Mouse (Mus musculus): ENCODE data around the gene Ins2.

Gene Ins2

GRCm38 (mm10) chr7:142663931-142664421 is 79.2 kb downstream of the Ins2 start:
- no peak for DNase-seq (ENCODE audit: low spot score)

GRCm38 (mm10) chr7:142663151-142663550 is 80.0 kb downstream of the Ins2 start:
- DNase-seq (ENCODE audit: low spot score): no peak

DNA sequence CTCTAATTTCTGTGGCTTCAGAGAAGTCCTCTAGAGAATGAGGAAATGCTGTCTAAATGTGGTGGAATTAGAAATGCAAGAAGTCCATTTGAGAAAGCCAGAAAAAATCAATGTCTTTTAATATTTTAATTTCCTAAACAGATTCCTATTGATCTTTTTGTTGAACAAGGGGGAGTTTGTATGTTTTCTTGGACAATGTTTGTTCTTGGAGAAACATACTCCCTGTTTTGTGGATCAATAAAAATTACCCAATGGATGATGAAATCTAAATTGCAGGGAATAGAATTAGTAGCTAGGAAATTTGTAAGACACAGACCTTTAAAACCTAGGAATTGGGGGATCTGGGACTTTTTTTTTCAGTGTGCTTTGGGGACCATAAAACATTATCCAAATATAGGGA is 81.4 kb downstream of the Ins2 start:
- no peak for DNase-seq (ENCODE audit: low spot score)

DNA sequence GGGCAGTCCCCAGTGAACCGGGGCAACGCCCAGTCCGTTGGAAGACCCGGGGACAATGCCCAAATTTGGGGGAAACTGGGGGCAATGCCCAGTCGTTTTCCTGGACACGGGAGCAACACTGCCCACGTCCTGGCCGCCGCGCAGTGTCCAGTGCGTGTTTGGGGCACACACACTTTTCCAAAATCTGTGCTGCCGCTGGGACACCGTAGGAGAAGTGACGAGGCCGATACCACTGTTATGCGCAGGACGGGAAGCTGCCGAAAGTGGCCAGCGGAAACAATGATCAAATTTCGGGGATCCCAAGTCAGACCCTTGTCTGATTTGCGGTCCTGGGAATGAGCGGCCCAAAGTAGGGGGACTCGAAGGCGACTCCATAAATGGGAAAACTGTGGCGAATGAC is 82.1 kb downstream of the Ins2 start:
- DNase-seq (ENCODE audit: low spot score): no peak

- no peak for DNase-seq (ENCODE audit: low spot score)
These were observed 82.6 kb downstream of the Ins2 start for GRCm38 (mm10) chr7:142660651-142660945.

- DNase-seq (ENCODE audit: low spot score): no peak
These were observed 83.2 kb downstream of the Ins2 start for GRCm38 (mm10) chr7:142659767-142660650.

DNA sequence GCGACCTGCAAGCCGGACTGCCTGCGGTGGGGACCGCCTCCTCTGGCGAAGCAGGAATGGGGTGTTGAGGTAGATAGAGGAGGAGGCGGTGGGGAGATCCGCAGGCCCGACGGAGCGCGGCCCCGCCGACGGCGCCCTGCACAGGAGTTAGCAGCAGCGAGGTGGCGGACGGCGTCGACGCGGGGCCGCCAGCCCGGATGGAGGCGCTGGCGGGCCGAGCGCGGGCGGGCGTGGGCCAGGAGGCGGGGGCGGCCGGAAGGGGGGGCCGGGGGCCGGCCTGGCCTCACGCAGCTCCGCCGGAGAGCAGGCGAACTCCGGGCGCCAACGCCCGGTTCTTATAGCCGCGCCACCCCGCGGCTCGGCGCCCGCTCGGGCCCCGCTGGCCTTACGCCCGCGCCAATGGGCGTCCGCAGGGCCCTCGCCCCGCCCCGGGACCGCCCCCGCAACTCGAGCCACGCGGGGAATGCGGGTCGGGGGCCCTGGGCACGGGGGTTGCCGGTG is 84.0 kb downstream of the Ins2 start:
- no peak for DNase-seq (ENCODE audit: low spot score)

DNA sequence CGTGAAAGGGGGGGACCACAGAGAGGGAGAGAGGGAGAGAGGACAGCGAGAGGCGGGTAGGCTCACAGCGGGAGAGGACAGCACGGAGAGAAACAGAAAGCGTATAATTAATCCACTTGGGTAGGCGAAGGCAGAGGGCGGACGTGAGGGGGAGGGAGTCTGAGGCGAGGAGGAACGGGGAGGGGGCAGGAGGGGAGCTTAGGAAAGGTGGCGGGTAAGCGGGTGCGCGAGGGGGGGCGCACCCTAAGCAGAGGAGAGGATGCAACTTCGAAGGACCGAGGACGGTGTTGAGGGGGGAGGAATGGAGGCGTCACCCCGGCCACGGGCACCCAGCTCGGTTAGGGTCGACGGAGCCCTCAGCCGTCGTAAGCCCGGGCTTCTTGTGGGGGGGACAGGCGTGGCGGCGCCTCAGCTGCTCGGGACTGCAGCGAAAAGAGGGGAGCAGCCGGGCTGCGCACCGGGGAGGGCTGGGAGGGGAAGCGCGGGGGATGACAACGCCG is 84.5 kb downstream of the Ins2 start:
- DNase-seq (ENCODE audit: low spot score): no peak

- no peak for DNase-seq (ENCODE audit: low spot score)
These were observed 85.2 kb downstream of the Ins2 start for GRCm38 (mm10) chr7:142657821-142658614.

DNA sequence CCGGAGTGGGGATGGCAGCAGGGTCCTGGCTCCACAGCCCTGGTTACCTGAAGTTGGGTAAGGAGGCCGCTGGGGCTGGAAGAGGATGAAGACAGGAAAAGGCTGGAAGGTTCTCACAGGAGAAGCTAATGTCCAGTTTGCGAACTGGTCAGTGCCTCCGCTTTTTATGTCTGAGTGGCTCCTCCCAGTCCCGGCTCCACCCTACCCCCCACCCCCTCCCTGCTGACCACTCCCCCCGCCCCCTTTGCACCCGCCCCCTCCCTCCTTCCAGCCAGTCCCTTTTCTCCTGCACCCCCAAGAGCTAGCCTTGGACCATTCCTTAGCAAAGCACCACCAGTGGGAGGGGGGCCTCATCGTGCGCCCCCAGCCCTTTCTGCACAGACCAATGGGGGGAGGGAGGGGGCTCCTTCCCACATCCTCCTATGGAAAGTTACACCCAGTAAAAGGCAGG is 85.8 kb downstream of the Ins2 start:
- no peak for DNase-seq (ENCODE audit: low spot score)

DNA sequence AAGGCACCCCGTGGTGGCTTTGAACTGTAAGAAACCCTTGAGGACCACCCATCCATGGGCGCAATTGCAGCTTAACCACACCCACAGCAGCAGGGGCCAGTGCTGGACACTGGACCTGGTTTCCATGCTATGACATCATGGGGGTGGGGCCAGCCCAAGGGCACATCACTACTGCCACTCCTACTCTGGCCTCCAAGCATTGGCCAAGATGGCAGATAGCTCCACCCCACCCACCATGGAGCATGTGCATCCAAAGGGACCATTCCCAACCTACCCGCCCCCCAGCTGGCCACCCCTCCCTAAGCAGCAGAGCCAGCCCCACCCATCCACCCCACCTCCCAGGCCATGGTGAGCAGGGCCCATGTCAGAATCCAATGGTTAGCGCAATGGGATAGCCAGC is 87.1 kb downstream of the Ins2 start:
- no peak for DNase-seq (ENCODE audit: low spot score)

- no peak for DNase-seq (ENCODE audit: low spot score)
These were observed 87.5 kb downstream of the Ins2 start for GRCm38 (mm10) chr7:142655633-142656032.

DNA sequence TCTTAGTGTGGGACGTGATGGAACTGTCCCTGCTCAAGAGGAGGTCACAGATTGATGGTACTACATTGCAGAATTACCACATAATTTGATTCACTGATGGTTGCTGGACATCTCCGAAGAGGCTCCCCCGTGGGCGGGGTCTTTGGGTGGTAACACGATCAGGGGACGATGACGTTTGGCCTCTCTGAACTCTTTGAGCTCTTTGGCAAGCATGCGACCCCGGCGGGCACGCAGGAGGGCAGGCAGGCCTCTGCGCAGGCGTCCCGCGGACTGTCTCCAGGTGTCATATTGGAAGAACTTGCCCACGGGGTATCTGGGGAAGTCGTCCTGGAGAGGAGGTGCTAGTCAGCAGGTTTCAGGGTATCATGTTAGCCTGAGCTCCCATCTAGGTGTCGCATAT is 89.5 kb downstream of the Ins2 start:
- no peak for DNase-seq (ENCODE audit: low spot score)

DNA sequence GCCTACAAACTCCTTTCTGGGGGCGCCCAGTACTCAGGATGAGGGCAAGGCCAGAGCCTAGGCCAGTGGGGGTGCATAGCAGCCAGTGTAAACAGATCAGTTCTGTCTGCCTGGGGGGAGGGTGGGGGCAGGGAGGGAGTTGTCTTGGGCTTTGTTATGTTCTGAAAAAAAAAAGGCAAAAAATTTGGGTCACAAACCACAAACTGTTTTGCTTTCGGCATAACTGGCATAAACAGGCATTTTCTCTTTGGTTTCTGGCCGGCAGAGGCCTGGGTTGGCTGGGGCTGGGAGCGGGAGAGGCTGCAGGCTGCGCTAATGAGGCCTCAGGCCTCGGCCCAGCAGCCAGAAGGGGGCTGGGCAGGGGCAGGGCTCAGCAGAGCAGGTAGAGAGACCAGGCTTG is 96.5 kb downstream of the Ins2 start:
- DNase-seq (ENCODE audit: low spot score): no peak

DNA sequence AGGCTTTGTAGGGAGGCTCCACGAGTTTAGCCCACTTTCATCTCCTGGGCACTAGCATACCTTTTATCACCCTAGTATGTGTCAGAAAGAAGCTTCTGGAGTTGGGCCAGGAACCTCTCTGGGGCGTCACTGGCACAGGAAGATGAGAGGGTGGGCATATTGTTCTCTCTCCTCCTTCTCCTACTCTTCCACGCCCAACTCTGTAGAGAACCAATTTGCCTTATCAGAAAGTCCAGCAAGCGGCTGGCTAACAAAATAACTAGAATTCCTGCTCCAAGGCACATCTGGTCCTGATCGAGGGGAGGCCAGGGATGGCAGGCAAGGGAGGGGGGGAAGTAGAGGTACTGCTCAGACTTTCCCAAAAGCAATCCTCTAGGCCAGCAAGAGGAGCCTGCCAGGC is 98.1 kb downstream of the Ins2 start:
- DNase-seq (ENCODE audit: low spot score): no peak

DNA sequence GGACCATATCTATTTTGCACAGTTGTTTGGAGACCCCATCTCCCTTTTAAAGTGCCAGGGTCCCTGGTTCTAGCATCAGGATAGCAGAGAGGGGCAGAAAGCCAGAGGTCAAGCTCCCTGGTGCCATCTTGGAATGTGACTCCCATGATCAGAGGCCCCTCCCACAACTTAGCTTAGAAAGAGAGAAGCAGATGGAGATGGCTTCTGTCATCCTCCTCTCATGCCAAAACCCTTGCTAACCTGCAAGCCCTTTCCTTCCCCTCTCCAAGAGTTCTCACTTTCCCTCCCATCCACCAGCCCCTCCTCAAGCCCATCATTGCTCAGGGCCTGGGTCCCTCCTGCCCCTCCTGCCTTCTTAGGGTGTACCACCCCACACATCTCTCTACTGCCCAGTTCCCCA is 107.0 kb downstream of the Ins2 start:
- DNase-seq (ENCODE audit: low spot score): no peak

DNA sequence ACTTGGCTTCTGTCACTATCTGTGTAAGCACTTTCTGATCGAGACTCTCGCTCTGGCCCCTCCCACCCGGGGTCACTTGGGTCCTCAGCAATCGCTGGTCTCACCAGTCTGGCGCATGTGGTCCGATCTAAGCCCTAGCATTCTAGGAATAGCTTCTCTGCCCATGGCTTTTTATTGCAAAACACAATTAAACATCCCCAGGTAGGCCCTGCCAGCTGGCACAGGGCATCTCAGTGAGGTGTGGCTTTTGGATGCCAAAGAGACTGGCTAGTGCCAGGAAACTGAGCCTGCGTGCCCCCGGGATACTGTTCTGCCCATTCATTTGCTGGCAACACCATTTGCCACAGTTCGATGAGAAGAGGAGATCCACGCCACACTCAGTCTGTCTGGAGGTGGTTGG is 112.5 kb downstream of the Ins2 start:
- DNase-seq (ENCODE audit: low spot score): no peak

DNA sequence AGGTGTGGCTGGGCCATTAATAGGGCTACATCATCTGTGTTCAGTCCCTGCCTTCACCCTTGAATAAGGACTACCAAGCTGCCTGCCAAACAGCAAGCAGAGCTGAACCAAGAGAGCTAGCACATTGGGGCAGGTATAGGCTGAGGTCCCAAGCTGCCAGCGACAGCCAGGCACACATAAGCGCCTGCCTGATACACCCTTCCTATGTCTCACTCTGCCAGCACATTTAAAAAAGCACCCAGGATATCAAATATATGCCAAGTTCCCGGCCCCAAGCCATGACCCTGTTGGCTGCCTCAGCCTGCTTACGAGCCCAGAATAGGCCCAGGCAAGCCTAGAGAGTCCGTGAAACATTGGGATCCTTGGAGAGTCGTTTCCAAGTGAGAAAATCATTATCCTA is 113.4 kb downstream of the Ins2 start:
- DNase-seq (ENCODE audit: low spot score): no peak

All from urinary bladder, postnatal 10 days (tissue).